Mouse (Mus musculus) cerebellum, adult 11 months (tissue): ENCODE measurements around the gene Dnajb3.
A peak's percentile ranks its signal among the peaks of the same experiment; 100 is the strongest.

Experiments
- DNase-seq: peaks from one replicate; pipeline ENCODE4 v3.0.0; 2022

Gene Dnajb3

DNA sequence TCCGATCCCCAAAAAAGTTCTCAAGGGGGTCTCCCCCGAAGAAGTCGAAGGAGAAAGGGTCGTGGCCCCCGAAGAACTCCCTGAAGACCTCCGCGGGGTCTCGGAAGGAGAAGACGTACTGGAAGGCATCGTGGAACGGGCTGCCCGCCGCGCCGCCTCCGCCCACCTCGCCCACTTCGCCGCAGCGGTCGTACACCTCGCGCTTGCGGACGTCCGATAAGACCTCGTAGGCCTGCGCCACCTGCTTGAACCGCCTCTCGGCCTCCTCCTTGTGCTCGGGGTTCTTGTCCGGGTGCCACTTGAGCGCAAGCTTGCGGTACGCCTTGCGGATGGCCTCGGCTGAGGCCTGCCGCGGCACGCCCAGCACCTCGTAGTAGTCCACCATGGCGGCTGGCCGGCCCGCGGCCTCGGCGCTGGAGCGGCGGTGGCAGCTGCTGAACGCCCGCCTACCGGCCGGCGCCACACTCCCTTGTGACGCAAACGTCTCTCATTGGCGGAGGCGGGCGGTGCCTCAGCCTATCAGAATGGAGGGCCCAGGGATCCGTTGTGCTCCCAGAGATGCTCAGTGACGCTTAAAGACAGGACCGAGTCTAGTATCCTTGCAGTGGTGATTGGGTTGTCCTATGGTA, at the start of gene Dnajb3:
Gene Dnajb3 (minus strand): TSS at position 489 of the 629 bp plus-strand sequence.
- DNase-seq = peak; percentile 85

DNA sequence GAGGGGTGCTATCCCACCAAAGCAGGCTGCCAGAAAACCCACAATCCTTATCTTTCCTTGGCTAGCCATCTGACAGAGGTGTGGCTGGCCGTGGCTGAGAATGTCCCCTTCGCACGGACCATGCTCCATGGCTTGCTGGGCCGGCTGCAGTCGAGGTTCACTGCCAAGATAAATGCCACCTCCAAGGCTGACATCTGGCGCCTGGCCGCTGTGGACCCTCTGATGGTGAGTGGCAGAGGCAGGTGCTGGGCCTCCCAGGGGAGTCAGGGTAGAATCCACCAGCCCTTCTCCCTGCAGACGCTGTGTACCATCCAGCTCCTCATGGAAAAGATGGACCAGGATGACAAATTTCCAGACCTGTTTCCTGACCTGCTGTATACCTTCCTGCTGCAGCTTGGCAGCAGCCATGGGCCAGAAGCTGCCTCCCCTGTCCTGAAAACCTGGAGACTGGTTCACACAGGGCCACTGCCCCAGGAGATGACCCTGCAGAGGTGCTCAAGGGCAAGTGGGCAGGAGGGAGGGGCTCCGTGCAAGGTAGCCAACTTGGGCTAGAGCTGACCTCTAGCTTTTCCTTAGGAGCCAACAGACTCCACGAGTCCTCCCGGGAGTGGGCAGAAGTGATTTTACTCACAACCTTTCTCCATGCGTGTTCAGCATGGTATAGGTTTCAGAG, 49.3 kb upstream of the Dnajb3 start:
- DNase-seq = no peak

DNA sequence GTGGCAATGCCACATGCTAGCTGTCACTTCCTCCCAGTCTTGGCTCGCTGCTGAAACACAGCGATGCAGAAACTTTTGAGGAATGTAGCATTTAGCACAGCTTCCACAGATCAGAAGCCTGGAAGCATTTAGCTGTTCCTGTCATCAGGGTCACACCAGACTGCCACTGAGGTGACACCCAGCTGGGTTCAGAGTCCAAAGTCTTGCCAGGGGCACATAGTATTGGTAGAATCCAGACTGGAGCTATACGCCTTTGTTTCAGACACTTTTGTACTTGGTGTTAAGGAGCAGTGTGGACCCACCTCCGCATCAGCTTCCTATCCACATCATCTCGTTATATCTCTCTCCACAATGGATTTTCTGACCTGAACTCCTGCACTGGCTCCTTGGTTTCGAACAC, 48.0 kb upstream of the Dnajb3 start:
- DNase-seq = no peak

DNA sequence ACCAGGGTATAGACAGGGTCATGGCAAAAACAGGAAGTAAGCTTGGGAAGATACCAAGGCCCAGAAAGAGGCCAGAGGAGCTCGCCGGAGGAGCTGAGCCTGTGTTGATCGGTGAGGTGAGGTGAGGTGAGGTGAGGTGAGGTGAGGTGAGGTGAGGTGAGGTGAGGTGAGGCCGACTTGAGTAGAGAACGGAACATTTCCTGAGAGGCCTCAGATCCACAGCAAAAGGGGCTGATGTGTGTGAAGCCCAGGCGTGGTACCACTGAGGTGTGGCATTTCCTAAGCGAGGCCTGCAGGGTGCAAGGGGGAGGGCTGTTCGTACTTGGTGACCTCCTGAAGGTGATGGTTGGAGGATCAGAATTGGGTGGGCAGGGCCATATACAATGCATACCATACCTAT, 47.5 kb upstream of the Dnajb3 start:
- no peak for DNase-seq

DNA sequence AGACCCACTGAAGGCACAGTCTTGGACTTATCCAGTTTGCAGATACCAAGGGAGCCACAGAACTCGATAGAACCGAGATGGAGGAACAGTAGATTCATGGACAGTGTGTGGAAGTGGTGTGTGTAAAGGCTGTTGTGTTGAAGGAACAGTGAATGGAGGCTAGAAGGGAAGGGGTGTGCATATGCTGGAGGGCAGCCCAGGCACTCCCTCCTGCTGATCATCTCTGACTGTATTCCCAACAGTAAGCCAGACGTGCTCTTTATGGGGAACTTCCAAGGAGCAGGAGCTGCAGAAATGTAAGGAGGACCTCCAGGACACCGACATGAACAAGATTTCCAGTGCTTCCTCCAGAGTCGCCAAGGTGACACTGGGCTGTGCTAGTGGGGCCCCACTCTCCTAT, 44.4 kb upstream of the Dnajb3 start:
- no peak for DNase-seq

DNA sequence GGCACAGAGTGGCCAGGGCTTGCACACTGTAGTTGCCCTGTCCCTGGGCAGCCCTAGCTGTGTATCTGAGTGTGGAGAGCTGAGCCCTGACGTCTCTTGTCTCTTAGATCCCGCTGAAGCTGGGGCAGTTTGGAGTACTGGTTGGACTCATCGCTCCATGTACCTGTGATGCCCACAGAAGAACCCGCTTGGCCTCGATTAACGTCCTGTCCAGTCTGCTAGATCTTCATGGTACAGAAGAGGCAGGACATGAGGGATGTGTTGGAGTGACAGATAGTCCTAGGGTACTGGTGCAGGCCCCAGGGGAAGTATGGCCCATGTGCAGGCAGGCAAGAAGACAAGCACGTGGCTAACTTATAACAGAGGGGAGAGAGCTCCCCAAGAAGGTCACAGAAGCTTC, 44.0 kb upstream of the Dnajb3 start:
- DNase-seq = no peak

DNA sequence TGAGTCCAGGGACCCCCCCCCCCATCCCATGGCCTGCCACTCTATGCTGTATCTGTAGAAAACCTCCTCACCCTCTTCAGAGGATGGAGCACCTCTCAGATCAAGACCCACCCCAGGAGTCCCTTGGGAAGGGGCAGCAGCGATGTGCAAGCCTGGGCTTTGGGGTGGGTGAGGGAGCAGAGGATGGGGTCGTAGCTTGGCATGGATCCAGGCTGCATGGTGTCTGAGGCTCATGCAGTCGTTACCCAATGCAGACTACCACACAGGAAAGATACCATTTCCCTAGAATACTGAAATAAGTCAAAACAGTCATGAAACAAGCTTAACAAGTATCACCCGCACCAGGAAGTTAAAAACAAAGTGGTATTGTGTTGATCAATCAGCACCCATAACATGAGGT, 43.1 kb upstream of the Dnajb3 start:
- no peak for DNase-seq

DNA sequence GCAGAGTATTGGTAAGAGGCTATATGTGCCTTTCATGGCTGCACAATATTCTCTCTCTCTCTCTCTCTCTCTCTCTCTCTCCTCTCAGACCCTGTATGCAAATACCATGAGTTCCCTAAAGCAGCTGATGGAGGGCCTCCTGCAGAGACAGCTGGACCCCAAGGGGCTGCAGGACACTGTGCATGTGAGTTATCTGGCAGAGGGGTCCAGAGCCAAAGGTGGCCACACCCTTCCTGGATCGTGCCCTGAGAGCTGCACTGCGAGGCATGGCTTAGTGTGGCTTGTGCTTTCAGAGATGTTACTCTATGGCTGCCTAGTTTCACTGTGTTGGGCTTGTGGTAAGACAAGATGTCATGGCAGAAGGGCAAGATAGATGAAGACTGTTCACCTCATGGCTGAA, 42.1 kb upstream of the Dnajb3 start:
- no peak for DNase-seq

DNA sequence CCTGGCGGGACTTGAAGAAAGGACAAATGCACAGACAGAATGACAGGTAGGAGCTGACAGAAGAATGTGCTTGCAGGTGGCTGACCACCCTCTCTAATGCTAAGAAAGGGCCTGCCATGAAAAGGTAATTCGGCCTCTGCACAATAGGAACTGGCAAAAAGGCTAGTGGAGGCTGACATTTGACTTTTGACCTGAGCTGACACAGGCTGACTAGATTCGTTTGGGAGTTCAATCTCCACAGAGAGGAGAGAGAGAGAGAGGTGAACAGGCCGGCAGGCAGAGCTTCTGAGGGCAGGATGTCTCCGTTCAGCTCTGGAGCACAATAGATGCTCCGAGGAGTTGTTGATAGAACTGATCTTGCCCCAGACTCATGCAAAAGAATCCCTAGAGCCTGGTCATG, 40.8 kb upstream of the Dnajb3 start:
- DNase-seq = no peak

DNA sequence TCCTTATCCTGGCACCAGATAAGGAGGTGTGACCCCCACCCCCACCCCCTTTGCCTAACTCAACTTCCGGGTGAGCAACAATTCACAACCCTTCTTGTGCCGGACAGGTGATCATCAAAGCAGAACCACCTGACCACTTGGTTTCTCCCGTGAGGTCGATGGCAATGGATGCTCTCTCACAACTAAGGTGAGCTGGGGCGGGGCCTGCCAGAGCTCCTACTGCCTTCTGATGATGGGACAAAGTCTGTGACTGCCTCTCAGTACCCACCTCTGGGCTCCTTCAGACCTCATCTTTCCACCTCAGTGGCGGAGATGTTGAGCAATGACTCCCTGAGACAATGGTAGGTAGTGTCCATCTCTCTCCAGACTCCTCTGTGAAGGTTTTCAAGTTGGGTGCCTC, 40.3 kb upstream of the Dnajb3 start:
- DNase-seq = no peak

DNA sequence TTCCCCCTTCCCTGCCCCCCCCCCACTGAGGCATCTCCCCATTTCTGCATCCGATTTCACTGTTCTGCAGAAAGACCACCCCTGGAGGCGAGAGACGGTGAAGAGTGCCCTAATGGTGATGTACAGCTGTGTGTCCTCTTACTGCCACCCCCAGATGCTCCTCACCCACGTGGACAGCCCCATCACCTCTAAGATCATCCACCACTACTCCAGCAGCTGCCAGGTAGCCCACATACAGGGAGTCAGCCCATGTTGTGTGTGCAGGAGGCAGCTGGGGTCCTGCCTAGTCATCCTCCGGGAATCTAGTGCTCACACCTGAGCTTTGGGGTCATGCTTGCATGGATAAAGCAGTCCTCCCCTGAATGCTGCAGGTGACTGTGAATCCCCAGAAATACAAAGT, 38.3 kb upstream of the Dnajb3 start:
- no peak for DNase-seq

DNA sequence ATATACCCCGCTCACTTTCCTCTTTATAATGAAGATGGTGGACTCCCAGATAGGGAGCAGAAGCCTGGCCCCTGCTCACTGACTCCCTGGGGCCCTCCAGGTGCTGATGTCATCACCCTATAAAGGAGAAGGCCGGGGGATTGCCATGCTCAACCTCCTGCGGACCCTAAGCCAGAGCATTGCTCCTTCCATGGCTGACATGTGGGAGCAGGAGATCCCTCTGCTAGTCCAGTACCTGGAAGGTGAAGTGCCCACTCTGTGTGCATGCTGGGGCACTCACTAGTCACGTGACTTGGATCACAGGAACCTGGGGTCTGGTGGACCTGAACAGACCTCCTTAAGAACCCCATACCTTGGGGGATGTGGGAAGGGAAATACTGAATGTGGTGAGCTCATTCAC, 35.0 kb upstream of the Dnajb3 start:
- no peak for DNase-seq

DNA sequence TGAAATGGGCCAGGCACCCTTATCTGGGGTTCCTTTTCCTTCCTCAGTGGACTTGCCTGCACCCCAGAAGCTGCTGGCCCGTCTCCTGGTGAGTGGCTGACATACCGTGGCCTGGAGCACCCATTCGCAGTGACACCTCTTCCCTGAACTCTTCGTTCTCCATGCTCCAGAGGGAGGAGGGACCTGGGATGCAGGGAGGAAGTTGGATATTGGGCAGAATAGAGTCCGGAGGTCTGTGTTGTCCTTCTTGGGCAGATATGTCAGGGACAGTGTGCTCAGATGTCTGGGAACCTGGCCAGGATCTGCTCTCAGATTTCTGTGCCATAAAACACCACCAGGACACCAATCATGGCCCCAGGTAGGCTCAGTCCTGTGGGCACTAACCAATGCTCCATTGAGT, 34.5 kb upstream of the Dnajb3 start:
- no peak for DNase-seq

DNA sequence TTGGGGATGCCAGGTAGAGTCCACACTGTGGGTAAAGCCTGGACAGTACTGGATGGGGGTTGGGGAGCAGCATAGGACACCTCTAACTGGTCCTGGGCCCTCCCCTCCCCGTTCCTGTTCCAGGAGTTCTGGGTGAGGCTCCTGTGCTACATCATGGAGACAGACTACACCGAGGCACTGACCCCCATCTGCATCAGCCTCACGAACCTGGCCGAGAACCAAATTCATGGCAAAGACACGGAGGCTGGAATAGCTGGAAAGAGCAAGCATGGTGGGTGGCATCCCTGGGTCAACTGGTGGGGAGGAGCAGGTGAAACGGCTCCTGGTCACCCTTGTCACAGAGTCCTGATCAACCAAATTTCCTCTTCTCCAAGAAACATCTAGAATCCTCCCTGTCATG, 33.2 kb upstream of the Dnajb3 start:
- DNase-seq = no peak

DNA sequence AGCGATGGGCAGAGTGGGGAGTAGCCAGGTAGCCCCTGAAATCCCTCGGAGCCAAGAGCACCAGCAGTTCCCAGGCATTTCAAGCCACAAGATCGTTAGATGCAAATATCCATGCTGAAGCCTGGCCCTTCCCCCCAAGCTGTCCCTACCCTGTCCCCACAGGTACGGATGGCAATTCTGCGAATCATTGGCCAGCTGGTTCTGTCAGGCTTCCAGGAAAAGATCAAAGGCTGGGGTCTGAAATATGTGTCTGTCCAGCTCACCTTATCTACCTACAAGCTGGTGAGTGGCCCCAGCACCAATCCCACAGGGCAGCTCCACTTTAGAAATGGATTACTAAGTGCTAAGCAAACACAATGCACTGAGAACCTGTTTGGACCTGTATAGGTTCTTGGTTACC, 31.7 kb upstream of the Dnajb3 start:
- no peak for DNase-seq

DNA sequence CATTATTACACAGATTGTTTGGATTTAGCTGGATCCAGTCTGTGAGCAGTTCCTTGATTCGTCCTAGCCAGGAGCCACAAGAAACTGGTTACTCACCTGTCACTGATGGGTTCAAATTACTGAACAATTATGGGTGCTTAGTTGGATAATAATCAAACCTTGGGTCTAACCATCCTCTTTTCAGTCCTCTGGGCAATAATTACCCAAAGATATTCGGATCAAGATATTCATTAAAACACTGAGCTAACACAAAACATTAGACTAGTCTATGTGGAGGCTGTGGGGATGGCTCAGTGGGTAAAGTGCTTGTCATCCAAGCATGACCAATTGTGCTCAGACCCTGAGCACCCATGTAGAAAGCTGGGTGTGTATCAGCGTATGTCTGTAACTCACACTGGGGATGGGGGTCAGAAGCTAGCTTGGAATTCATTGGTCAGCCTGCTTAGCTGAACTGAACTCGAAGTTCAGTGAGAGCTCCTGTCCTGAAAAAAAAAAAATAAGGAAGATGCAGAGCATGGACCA, 30.4 kb upstream of the Dnajb3 start:
- DNase-seq = no peak

DNA sequence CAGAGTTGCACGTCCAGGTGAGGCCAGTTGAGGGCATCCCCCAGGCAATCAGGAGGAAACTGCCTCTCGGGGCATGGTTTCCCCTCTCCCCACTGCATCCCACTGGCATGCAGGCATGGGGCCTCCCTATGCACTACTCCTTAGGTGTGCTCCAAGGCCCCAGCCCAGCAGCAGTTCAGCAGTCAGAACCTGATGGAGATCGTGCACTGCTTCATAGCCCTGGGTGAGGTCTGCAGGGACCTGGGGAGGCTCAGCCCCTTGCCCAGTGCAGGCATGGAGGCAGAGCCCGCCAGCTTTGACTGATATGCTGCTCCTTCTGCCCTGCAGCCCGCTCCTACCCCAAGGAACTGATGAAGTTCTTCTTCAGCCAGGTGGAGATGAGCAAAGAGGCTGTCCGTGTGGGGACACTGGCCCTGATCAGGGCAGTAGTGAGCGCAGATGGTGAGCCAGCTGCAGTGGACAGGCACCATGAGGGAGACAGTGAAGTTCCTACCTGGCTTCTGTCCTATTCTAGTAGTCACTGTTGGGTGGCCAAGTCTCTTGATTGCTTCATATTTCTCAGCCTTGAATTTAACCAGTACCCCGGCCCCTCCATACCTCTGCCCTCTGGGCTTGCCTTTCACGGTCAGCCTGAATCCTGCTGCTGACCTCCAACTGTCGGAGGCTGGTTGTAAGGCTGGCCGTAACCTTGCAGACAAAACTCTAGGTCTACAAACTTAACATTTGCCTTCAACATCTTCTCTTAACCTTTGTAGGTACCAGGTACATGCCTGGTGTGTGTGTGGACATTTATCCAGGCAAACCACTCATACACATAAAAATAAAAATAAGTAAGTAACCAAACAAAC, 29.7 kb upstream of the Dnajb3 start:
- no peak for DNase-seq

DNA sequence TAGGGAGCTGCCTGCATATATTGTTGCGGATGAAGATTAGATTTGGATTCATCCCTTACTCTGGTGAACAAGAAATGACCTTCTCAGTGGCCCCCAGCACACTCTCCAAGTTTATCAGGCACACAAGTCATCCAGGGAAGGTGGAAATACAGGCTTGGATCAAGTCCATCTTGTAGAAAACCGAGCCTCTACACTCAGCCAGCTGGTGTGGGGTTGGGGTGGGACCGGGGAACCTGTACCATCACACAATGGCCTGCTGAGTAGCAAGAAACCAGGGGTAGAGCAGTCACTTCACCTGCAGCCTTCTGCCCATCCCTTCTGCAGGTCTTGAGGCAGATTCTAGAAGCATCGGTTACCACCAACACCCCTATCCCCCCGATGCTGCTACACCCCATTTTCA, 29.1 kb upstream of the Dnajb3 start:
- DNase-seq = no peak

DNA sequence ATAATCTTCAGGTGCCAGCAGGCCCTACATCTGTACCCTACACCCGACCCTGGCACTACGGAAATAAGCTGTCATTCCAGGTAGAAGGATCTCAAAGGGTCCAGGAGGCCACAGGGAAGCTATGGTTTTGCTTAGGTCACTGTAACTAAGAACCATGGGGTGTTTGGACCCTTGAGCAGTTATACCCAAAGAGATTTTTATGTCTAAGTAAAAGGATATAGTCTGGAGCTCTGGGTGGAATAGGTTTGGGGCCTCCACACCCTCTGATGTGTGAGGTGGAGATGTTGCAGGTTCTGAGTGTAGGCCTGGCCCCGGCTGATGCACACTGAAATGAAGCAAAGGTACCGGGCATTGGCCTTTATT, 28.6 kb upstream of the Dnajb3 start:
- DNase-seq = no peak

DNA sequence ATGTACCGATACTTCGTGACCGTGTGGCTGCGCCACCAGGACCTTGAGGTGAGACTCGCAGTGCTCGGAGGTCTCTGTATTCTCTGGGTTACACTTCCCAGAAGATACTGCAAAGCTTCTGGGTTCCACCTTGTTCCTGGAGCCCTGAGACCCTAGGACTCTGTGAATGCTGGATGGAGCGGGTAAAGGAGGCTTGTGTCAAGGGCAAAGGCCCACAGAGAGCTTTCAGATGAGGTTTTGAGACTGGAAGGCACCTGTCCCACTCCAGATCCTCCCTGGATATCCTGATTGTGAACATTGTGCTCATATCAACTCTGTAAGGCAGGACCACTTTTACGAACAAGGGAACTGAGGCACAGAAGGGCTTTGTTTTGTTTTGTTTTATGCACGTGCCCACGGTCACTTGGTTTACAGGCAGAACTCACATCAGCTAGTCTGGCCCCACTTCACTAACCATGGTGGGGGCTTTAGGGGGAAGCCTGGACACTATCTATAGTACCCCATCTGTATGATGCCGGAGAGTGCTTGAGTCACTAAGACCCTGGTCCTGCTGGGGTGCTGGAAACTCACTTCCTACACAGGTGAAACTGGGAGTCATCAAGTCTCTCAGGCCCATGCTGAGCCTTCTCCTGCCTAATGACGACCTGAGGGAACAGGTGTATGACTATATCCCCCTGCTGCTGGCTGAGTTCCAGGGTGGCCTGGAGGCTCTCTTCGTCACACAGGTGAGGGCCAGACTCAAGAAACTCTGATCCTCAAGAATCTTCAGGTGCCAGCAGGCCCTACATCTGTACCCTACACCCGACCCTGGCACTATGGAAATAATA, 28.1 kb upstream of the Dnajb3 start:
- DNase-seq = no peak

DNA sequence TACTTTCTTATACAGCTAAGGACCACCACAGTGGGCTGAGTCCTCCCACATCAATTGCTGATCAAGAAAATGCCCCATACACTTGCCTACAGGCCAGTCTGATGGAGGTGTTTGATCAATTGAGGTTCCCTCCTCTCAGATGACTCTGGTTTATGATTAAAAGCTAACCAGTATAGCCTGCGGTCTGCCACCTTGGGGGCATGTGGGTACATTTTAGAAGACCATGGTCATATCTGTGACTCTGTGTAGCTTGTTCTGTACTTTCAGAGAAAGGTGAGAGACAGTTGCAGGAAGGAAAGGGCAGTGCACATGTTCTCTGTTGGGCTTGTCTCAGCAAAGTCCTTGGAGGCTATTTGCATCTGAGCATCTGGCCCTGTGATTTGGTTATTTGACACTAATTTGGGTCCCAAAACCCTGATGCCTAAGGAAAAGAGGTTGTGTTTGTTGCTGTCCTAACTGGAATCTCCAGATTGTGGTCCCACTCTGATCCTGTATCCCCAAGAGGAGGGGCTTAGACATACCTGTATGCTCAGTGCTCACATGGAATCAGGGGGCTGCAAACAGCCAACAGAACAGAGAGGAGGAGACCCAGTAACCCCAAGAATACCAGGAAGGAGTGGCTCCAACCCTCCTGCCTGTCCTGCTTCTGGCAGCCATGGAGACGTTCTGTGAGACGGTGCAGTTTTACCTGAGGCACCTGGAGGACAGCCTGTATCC, 27.2 kb upstream of the Dnajb3 start:
- no peak for DNase-seq

DNA sequence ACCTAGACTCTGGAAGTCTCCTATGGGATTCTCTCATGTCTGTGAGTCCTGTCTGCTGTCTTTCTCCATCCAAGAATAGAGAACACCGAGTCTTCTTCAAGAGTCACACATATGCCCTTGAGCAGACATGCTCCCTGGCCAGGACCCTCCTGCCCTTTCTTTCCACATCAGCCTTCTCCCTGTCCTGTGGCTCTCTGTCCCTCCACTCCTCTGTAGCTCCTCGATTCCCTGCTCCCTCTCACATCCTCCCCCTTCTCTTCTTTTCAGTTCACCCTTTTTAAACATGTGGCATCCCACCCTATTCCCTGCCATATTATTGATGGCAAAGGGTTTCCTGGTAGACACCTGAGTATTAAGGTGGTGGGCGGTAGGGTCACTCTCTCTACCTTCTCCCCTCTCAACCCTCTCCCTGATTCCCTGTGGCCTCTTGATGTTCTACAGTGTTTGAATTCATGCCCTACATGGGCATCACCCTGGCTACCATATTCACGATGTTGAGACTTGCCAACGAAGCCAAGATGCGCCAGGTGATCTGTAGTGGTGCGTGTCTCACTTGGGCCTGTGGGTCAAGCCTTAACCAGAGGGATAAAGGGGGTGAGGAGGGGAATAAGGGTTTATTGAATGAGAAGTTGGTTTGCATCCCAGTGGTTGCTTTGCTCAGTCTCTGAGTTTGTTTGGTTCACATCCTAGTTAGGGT, 26.4 kb upstream of the Dnajb3 start:
- DNase-seq = no peak
